Mouse (Mus musculus) E14TG2a.4 (cell line): ENCODE results near the gene Aknad1.

ENCODE experiments used
- H3K27me3 ChIP-seq: 2 replicates; pipeline ENCODE4 v1.6.1; 2014; ENCODE audit warnings: low read length, control low read depth; ENCODE audit not compliant: insufficient read depth
- H3K36me3 ChIP-seq: 2 replicates; pipeline ENCODE4 v1.6.1; 2014; ENCODE audit warnings: low read length, control low read depth; ENCODE audit not compliant: insufficient read depth
- H3K4me1 ChIP-seq: replicated peaks from 2 replicates; pipeline ENCODE4 v1.6.1; 2014; ENCODE audit warnings: low read depth, low read length, control low read depth
- H3K4me3 ChIP-seq: replicated peaks from 2 replicates; pipeline ENCODE4 v1.5.1; 2014; ENCODE audit warnings: mild to moderate bottlenecking, low read length
- H3K9me3 ChIP-seq: 2 replicates; pipeline ENCODE4 v1.6.1; 2014; ENCODE audit warnings: low read length, control low read depth
- CTCF ChIP-seq: conservative IDR thresholded peaks from 2 replicates; pipeline ENCODE4 v1.5.1; 2014; ENCODE audit warnings: low read length
- NANOG ChIP-seq: IDR thresholded peaks from 2 replicates; pipeline ENCODE4 v1.6.1; 2014; ENCODE audit warnings: borderline replicate concordance, low read length, mixed read lengths
- POU5F1 ChIP-seq: IDR thresholded peaks from 2 replicates; pipeline ENCODE4 v1.6.1; 2014; ENCODE audit warnings: low read length, borderline replicate concordance

Aknad1 gene

GRCm38 (mm10) chr3:108756131-108756530, 16.7 kb downstream of the Aknad1 start:
- TF ChIP-seq CTCF = no peak
- no peak for TF ChIP-seq NANOG
- TF ChIP-seq POU5F1 = no peak
- Histone ChIP-seq H3K36me3 (no peaks in the 10 kb centered on the region), H3K4me3 (no peak overlapping the region), H3K4me1 (no peaks in the 10 kb centered on the region), H3K9me3 (no peaks in the 10 kb centered on the region), H3K27me3 (peaks cover 6% of the 10 kb centered on the region)

- H3K4me1 ChIP-seq = no peaks in the 10 kb centered on the region
- H3K36me3 ChIP-seq = no peaks in the 10 kb centered on the region
- H3K27me3 ChIP-seq = peaks cover 6% of the 10 kb centered on the region
- no peak for TF ChIP-seq POU5F1
- TF ChIP-seq NANOG = no peak
- no peak for TF ChIP-seq CTCF
- H3K9me3 ChIP-seq = no peaks in the 10 kb centered on the region
- H3K4me3 ChIP-seq = no peak overlapping the region
These were observed 18.1 kb downstream of the Aknad1 start for GRCm38 (mm10) chr3:108757570-108757969.

GRCm38 (mm10) chr3:108759566-108760420, 20.3 kb downstream of the Aknad1 start:
- no peak overlapping the region for H3K4me3 ChIP-seq
- H3K36me3 ChIP-seq = no peaks in the 10 kb centered on the region
- H3K27me3 ChIP-seq = peaks cover 6% of the 10 kb centered on the region
- TF ChIP-seq CTCF (no peak), POU5F1 (no peak), NANOG (no peak)
- peaks cover 14% of the 10 kb centered on the region for H3K4me1 ChIP-seq
- H3K9me3 ChIP-seq = no peaks in the 10 kb centered on the region

- Histone ChIP-seq H3K4me1 (peaks cover 18% of the 10 kb centered on the region), H3K4me3 (no peak overlapping the region), H3K36me3 (no peaks in the 10 kb centered on the region), H3K9me3 (no peaks in the 10 kb centered on the region), H3K27me3 (peaks cover 6% of the 10 kb centered on the region)
- TF ChIP-seq CTCF (no peak), NANOG (no peak), POU5F1 (no peak)
These were observed 23.2 kb downstream of the Aknad1 start for GRCm38 (mm10) chr3:108762597-108763111.

- Histone ChIP-seq H3K4me3 (no peak overlapping the region), H3K27me3 (no peaks in the 10 kb centered on the region), H3K36me3 (no peaks in the 10 kb centered on the region), H3K4me1 (peaks cover 18% of the 10 kb centered on the region), H3K9me3 (no peaks in the 10 kb centered on the region)
- no peak for TF ChIP-seq POU5F1
- TF ChIP-seq CTCF = no peak
- no peak for TF ChIP-seq NANOG
These were observed 24.2 kb downstream of the Aknad1 start for GRCm38 (mm10) chr3:108763691-108764090.

- peaks cover 18% of the 10 kb centered on the region for H3K4me1 ChIP-seq
- H3K36me3 ChIP-seq = no peaks in the 10 kb centered on the region
- no peaks in the 10 kb centered on the region for H3K27me3 ChIP-seq
- TF ChIP-seq CTCF = no peak
- no peak for TF ChIP-seq POU5F1
- no peak for TF ChIP-seq NANOG
- no peaks in the 10 kb centered on the region for H3K9me3 ChIP-seq
- H3K4me3 ChIP-seq = no peak overlapping the region
These were observed 25.5 kb downstream of the Aknad1 start for GRCm38 (mm10) chr3:108764976-108765375.

- H3K4me3 ChIP-seq = no peak overlapping the region
- H3K4me1 ChIP-seq = peaks cover 18% of the 10 kb centered on the region
- TF ChIP-seq POU5F1 = no peak
- TF ChIP-seq NANOG = no peak
- no peaks in the 10 kb centered on the region for H3K9me3 ChIP-seq
- no peaks in the 10 kb centered on the region for H3K27me3 ChIP-seq
- no peaks in the 10 kb centered on the region for H3K36me3 ChIP-seq
These were observed 26.0 kb downstream of the Aknad1 start for GRCm38 (mm10) chr3:108765476-108765875.

- H3K9me3 ChIP-seq = no peaks in the 10 kb centered on the region
- no peaks in the 10 kb centered on the region for H3K27me3 ChIP-seq
- no peaks in the 10 kb centered on the region for H3K36me3 ChIP-seq
- TF ChIP-seq POU5F1 (no peak), NANOG (no peak), CTCF (no peak)
- H3K4me3 ChIP-seq = no peak overlapping the region
- peaks cover 20% of the 10 kb centered on the region for H3K4me1 ChIP-seq
These were observed 27.5 kb downstream of the Aknad1 start for GRCm38 (mm10) chr3:108766943-108767342.

GRCm38 (mm10) chr3:108767416-108767815, 28.0 kb downstream of the Aknad1 start:
- TF ChIP-seq NANOG (no peak), POU5F1 (no peak), CTCF (no peak)
- Histone ChIP-seq H3K36me3 (no peaks in the 10 kb centered on the region), H3K4me1 (peaks cover 25% of the 10 kb centered on the region), H3K27me3 (no peaks in the 10 kb centered on the region), H3K9me3 (no peaks in the 10 kb centered on the region), H3K4me3 (no peak overlapping the region)
